Mouse (Mus musculus): Measurements from ENCODE around the gene Far1. TPM values are rescaled to one million over a fixed set of nuclear protein-coding genes. Genes with fewer than 3 reads are reported as not detected.

Far1 gene
- total RNA-seq (2021), result 10 to 100 TPM; 18.7 to 24.3 TPM

DNA sequence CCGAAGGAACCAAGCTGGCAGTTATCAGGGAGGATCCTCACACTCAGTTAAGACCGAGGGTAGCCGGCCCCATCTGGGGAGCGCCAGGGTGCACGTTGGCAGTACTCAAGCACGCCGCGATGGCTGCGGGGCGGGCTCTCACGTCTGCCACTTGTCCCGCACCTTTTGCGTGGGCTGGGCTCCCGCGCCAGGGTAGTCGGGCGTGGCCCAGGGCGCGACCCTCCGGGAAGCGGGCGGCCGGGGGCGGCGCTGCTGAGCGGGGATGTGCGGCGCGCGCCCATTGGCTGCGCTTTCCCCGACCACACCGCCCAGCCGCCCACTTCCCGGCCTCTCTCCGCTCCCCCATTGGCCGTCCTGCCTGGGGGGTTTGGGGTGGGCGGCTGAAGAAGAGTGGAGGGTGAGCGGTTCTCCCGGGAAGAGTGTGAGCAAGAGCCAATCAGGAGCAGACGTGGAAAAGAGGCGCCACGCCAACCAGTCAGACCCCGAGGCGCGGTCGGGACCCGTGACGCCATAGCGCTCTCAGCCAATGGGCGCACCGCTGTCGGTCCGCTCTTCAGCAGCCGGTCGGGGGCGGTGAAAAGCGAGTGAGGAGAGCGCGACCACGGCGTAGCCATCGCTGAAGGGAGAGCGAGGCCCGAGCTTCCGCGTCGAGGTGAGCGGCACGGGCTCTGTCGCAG lies at the start of gene Far1:
Gene Far1, plus strand, starts transcription at position 549 of the 677 bp plus-strand sequence.
- intact Hi-C loops (cut with DNase I), result no loop called here
- peak; percentile 96 to 98 for DNase-seq

DNA sequence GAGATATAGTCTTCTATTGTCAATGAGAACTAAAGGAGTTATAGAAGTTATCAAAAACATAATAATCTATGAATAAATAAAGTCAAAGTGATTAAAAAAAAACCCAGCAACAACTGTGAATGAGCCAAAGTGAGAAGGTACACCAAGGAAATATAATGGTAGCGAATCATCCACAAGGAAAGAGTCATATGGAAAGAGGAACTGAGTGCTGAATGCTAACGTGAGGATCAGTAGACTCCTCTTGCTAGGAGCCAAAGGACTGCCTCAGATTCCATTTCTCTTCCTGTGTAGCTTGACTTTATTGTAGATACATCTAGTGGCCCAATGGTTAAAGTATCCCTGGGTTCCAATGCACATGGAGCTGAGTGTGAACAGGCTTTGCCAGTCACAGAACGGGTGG lies 45.3 kb upstream of the Far1 start:
- DNase-seq, result no peak
- intact Hi-C loops (cut with DNase I), result no loop called here

GRCm38 (mm10) chr7:113470671-113471070 lies 43.0 kb upstream of the Far1 start:
- no peak for DNase-seq
- intact Hi-C loops (cut with DNase I), result no loop called here

DNA sequence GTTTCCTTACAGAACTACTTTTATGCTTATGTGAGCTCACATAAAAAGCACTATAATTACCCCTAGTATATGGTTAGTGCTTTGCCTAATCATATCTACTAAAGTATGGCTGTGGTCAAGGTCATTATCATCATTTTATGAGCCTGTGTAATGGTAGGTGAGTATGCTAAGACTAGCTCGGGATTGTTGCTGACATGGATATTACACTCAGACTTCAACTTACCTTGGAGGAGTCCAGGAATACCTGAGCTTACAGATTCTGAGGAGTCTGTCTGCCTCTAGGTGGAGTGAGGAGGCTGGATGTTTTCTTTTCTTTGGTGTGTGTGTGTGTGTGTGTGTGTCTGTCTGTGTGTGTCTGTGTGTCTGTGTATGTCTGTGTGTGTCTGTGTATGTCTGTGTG lies 42.0 kb upstream of the Far1 start:
- DNase-seq, result no peak
- intact Hi-C loops (cut with DNase I), result no loop called here

DNA sequence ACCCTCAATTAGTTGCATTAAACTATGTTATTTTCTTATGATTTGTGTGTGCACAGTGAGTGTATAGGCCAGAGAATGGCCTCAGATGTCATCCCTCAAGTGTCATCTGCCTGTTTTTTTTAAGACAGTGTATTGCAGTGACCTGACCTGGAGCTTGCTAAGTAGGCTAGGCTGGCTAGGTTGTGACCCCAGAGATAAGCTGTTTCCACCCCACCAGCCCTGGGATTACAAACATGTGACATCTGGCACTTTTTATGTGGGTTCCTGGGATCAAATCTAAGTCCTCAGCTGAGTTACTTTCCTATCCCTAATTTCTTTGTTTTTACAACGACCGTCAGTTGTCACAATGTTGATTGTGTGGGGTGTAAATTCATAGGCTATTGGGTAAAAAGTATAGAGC lies 17.8 kb upstream of the Far1 start:
- DNase-seq, result no peak
- intact Hi-C loops (cut with DNase I), result no loop called here

- intact Hi-C loops (cut with DNase I), result no loop called here
- no peak for DNase-seq
Measured at GRCm38 (mm10) chr7:113498413-113498812, 15.2 kb upstream of the Far1 start.

DNA sequence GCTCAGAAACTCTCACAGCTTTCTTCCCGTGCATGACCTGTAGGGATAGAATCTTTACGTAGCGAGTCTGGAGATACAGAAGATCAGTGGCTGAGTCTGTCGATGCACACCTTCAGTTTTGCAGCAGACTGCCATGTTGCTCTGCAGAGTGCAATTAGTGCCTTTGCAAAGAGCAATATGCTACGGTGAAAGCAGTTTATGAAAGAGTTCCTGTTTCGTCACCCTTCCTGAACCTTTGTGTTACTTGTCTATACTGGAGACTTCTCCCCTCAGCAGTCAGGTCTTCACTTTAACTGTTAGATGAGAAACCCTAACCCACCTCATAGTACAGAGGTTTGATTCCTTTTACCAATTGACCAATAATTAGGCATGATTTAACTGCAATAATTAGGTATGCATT lies 13.8 kb upstream of the Far1 start:
- intact Hi-C loops (cut with DNase I), result no loop called here
- DNase-seq, result no peak

DNA sequence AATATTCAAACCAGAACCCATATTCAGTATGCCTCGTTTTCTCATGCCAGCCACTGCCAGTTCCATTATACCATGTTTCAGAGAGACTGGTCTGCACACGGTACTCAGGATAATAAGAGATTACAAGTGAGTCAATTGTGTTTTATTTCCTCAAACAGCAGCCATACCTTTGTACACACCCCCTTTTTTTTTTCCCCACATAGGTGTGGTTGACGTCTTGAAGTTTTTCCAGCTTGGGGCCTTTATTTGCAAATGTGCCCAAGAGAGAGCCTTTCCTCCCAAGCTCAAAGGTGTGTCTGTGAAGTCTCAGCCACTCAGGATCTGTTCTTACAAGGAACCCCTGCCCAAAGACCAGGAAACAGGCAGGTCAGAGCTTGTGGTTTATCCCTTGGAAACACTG lies 11.2 kb upstream of the Far1 start:
- no peak for DNase-seq
- intact Hi-C loops (cut with DNase I), result no loop called here

DNA sequence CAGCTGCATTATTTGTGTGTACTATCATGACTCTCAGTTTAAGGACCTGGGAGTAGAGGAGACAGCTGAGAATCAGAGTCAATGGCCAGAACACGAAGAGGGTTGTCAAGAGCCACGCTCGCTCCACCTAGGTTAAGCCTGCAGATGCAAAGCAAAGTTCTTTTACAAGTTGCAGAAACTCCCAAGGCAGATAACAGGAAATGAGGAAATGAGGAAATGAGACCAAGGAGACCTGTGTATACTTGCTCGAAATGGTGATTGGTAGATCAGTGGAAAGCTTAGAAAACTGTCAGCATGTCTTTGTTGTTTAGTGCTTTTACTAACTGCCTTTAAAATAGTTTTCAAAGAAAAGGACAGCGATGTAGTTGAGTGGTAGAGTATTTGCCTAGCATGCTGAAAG lies 8.6 kb upstream of the Far1 start:
- intact Hi-C loops (cut with DNase I), result no loop called here
- no peak for DNase-seq

GRCm38 (mm10) chr7:113505516-113506045 lies 8.1 kb upstream of the Far1 start:
- intact Hi-C loops (cut with DNase I), result no loop called here
- DNase-seq, result no peak

DNA sequence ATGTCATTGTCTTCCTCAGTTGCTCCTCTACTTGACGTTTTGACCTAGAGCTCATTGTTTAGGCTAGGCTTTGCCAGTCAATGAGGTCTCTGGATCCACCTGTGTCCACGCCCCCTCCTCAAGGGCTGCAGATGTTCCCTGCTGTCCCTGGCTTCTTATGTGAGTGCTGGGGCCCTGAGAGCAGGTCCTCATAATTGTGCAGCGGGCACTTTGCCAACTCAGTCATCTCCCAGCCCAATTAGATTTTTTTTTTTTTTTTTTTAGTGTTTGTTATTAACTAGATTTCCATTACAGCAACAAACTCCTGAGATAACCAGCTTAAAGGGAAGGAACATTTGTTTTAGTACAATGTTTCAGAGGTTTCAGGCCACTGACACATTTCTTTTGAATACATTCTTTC lies 5.8 kb upstream of the Far1 start:
- no peak for DNase-seq
- intact Hi-C loops (cut with DNase I), result no loop called here

DNA sequence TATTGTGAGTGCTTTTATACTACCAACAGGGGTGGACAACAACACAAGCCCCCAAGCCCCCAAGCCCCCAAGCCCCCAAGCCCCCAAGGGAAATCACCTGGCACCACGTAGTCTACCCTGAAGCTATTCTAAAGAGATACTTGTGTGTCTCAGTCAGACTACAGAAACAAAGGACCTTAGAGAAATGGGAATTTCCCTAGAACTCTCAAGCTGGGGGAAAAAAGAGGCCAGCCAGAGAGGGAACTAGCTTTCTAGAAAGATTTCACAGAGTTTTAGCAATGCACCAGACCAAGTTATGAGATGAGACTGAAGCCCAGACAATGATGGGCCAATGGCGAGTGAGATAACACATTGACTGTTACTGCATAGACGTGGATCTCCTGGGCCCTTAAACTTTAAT lies 2.2 kb upstream of the Far1 start:
- intact Hi-C loops (cut with DNase I), result no loop called here
- DNase-seq, result no peak

DNA sequence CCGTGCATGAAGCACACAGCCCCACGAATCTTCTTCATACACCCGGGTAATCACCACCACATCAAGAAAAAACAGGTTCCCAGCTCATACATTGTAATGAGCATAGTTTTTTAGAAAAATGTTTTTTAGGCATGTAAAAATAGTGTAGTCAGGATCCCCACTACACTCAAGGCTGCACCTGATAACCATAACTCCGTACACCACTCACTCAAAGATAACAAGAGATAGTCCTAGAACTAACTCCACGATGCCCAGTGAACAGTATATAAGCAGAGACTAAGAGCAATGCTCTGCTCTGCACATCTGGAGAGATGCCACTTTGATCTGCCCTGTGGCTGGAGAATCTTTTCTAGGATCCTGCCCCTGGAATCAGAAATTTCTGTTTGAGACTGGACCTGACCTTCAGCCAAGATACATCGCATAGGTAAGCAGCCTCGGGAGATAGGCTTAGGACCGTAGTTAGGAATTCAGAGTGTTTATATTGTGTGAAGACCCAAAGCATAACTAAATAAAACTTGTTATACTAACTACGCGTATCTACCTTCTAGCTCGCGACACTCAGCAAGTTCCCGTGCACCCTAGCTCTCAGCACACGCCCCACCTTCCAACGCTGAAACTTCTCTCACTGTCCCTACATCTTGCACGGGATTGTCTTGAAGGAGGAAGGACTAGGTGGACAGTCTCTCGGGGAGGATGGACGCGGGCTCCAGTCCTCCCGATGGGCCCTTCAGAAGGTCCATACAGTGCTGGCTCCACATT lies 928 bp upstream of the Far1 start:
- DNase-seq, result no peak
- intact Hi-C loops (cut with DNase I), result no loop called here

DNA sequence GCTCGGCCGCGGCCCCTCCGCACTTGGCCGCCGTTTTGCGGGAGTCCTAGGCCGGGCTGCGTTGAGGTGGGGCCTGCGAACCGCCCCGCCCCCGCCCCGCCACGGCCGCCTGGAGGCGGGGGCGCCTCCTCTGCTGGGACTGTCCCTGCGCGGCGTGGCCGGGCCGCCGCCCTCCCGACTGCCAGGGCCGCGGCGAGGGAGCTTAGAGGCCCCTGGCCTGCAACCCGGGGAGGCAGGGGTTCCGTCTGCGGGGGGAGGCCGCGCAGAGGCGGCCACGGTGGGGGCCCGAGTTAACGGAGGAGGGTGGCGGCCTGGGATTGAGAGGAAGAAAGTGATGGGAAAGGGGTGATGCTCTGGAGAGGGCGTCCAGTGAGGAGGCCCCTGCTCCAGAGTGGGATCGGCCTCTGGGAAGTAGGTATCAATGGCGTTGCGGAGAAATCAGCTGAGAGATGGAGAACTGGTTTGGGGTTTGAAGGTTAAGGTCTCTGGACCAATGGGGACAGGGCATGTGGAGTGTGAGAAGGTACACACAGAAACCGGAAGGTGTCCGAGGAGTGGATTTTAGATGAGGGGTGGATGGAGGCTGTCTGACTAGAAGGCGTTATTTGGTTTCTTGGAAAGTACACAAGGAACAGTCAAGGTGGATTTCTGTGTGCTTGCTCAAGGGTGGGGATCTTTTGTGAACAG lies 472 bp downstream of the Far1 start:
- intact Hi-C loops (cut with DNase I), result no loop called here
- peak in 1 of 2 experiments; percentile 18 for DNase-seq

- DNase-seq, result no peak
- intact Hi-C loops (cut with DNase I), result loop anchor here (5.0 kb wide), 1 partner anchor 144 kb away; no protein-coding TSS in a partner anchor
Measured at GRCm38 (mm10) chr7:113515831-113516230, 2.2 kb downstream of the Far1 start.

GRCm38 (mm10) chr7:113518419-113518818 lies 4.8 kb downstream of the Far1 start:
- intact Hi-C loops (cut with DNase I), result loop anchor here (5.0 kb wide), 1 partner anchor 146 kb away; no protein-coding TSS in a partner anchor
- DNase-seq, result no peak

- intact Hi-C loops (cut with DNase I), result loop anchor here (5.0 kb wide), 1 partner anchor 147 kb away; no protein-coding TSS in a partner anchor
Measured at GRCm38 (mm10) chr7:113518961-113519360, 5.3 kb downstream of the Far1 start.

GRCm38 (mm10) chr7:113543158-113543557 lies 29.5 kb downstream of the Far1 start:
- DNase-seq, result no peak

More at GRCm38 (mm10) chr7:113518961-113519360, 5.3 kb downstream of the Far1 start:
- DNase-seq, result no peak

GRCm38 (mm10) chr7:113551742-113552463 lies 38.3 kb downstream of the Far1 start:
- intact Hi-C loops (cut with DNase I), result no loop called here
- no peak for DNase-seq

More at GRCm38 (mm10) chr7:113543158-113543557, 29.5 kb downstream of the Far1 start:
- intact Hi-C loops (cut with DNase I), result no loop called here

DNA sequence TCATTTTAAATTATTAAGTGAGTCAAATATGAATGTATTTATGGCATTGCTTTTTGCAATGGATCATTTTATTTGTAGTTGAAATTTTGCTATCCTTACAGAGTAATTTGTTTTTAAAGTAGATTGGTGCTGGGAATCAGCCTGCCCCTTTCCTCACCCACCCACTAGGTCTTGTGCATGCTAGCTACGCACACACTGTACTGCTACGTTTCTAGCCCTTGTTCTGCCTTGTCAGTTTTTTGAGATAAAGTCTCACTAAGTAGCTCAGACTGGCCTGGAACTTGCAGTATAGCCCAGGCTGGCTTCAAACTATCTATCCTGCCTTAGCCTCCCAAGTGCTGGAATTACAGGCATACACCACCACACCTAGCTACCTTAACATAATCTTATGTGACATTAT lies 38.9 kb downstream of the Far1 start:
- intact Hi-C loops (cut with DNase I), result no loop called here
- DNase-seq, result no peak

All from heart, postnatal 36 days (tissue).